Mouse (Mus musculus) thymus, adult 2 months (tissue): ENCODE data around the gene Chaf1b. TPM values are rescaled to one million over a fixed set of nuclear protein-coding genes. Genes with fewer than 3 reads are reported as not detected.

Experiments used
- DNase-seq: peaks from one replicate; pipeline ENCODE4 v3.0.0; 2021
- H3K27ac ChIP-seq: fragments of 200-500 bp; 2 replicates; pipeline ENCODE4 v1.5.1; 2012; ENCODE audit warnings: low read length, control low read depth; ENCODE audit not compliant: control insufficient read depth, insufficient read depth
- H3K27me3 ChIP-seq: fragments of 200-500 bp; 2 replicates; pipeline ENCODE4 v1.6.1; 2012; ENCODE audit warnings: mild to moderate bottlenecking, low read length, moderate library complexity, mixed read lengths; ENCODE audit not compliant: control insufficient read depth, insufficient read depth
- H3K36me3 ChIP-seq: fragments of 200-500 bp; 2 replicates; pipeline ENCODE4 v1.6.1; 2012; ENCODE audit warnings: mild to moderate bottlenecking, low read length, moderate library complexity; ENCODE audit not compliant: control insufficient read depth, insufficient read depth
- H3K4me1 ChIP-seq: fragments of 200-500 bp; replicated peaks from 2 replicates; pipeline ENCODE4 v1.6.1; 2012; ENCODE audit warnings: low read length; ENCODE audit not compliant: control insufficient read depth, insufficient read depth
- H3K4me3 ChIP-seq: fragments of 200-500 bp; 2 replicates; pipeline ENCODE4 v1.5.1; 2012; ENCODE audit warnings: mild to moderate bottlenecking, low read length, control low read depth, moderate library complexity; ENCODE audit not compliant: control insufficient read depth, insufficient read depth
- CTCF ChIP-seq: fragments of 200-500 bp; IDR thresholded peaks from 2 replicates; pipeline ENCODE4 v1.5.1; 2012; ENCODE audit warnings: mild to moderate bottlenecking, control low read depth, low read length, moderate library complexity, borderline replicate concordance; ENCODE audit not compliant: control insufficient read depth, poor library complexity, insufficient read depth; ENCODE audit errors: extremely low read depth
- POLR2A ChIP-seq: fragments of 200-500 bp; IDR thresholded peaks from 2 replicates; pipeline ENCODE4 v1.6.1; 2012; ENCODE audit warnings: mild to moderate bottlenecking, low read length, control low read depth, moderate library complexity; ENCODE audit not compliant: control insufficient read depth, poor library complexity, insufficient read depth; ENCODE audit errors: extremely low read depth
- WGBS: fragments of 180-500 bp; shearing (Covaris S2); methylation state at CpG from one replicate; pipeline ENCODE4 v1.1.7; 2018; 5-methylcytosine and 5-hydroxymethylcytosine counted together
- polyA plus RNA-seq: library from polyadenylated mRNA; depleted of rRNA; stranded (reverse); fragments of >200 nt; gene quantifications from 2 replicates; pipeline ENCODE4 v1.2.3, GENCODE M21; 2012; rRNA removed

Gene Chaf1b
- 28.8 and 34.3 TPM in 2 replicates for polyA plus RNA-seq

GRCm38 (mm10) chr16:93883423-93884085, at the start of gene Chaf1b:
Gene Chaf1b (plus strand): TSS chr16:93883901.
- H3K4me3 ChIP-seq: peak within 1 kb of the TSS; percentile 67
- WGBS: under 1% methylated on average over 54 of the region's 54 CpGs
- no peaks in the 10 kb centered on the region for H3K36me3 ChIP-seq
- peaks cover 6% of the 10 kb centered on the region for H3K4me1 ChIP-seq
- H3K27me3 ChIP-seq: no peaks in the 10 kb centered on the region
- TF ChIP-seq POLR2A: peak; percentile 57; the same call in 1 of the 2 replicates
- peak; percentile 61; the same call in 1 of the 2 replicates for TF ChIP-seq CTCF
- H3K27ac ChIP-seq: no peak within 1 kb of the TSS
- DNase-seq: peak; percentile 98

DNA sequence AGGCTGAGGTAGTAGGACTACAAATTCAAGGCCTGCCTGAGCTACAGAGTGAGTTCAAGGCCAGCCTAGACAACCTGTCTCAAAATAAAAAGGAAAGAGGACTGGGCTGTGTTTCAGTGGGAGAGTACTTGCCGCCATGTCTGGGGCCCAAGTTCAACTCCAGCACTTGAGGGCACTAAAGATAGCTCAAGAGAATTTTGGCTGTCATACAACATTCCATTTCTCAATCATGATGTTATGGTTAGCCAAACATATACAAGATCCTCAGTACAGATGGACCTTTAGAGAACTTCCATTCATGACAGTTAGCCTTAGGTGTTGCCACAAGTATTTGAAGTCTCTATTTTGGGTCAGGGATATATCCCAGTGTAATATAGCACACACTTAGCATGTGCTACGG, 49.6 kb upstream of the Chaf1b start:
- H3K27ac ChIP-seq: no peak overlapping the region
- peaks cover 4% of the 10 kb centered on the region; the same call in 1 of the 2 replicates for H3K4me1 ChIP-seq
- TF ChIP-seq CTCF: no peak
- TF ChIP-seq POLR2A: no peak
- DNase-seq: no peak
- H3K27me3 ChIP-seq: no peaks in the 10 kb centered on the region
- H3K36me3 ChIP-seq: no peaks in the 10 kb centered on the region
- H3K4me3 ChIP-seq: no peak overlapping the region
- WGBS: 96% methylated on average over 2 of the region's 2 CpGs

GRCm38 (mm10) chr16:93839049-93839448, 44.7 kb upstream of the Chaf1b start:
- H3K27ac ChIP-seq: no peak overlapping the region
- H3K27me3 ChIP-seq: no peaks in the 10 kb centered on the region
- no peak overlapping the region for H3K4me3 ChIP-seq
- WGBS: 85% methylated on average over 1 of the region's 1 CpGs
- DNase-seq: no peak
- H3K36me3 ChIP-seq: no peaks in the 10 kb centered on the region; the same call in 1 of the 2 replicates
- no peaks in the 10 kb centered on the region for H3K4me1 ChIP-seq
- no peak for TF ChIP-seq CTCF
- TF ChIP-seq POLR2A: no peak

DNA sequence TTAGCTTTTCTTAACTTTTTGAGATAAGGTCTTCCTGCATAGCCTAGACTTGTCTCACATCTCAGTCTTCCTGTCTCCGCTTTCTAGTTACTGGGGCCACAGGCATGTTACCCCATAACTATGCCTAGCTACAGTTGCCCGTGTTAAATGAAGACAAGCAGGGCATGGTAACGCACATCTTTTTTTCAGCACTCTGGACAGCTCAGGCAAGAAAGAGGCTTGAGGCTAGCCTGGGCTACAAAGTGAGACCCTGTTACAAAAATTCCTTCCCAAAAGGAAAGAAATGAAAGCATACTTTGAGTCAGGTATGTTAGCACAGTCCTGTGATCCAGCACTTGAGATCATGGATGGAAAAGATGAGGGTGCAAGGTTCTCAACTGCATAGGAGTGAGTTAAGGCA, 33.2 kb upstream of the Chaf1b start:
- Histone ChIP-seq H3K27ac (no peak overlapping the region), H3K4me3 (no peak overlapping the region), H3K27me3 (no peaks in the 10 kb centered on the region), H3K36me3 (peaks cover 82% of the 10 kb centered on the region), H3K4me1 (no peaks in the 10 kb centered on the region; the same call in 1 of the 2 replicates)
- no peak for DNase-seq
- no peak for TF ChIP-seq CTCF
- no peak for TF ChIP-seq POLR2A
- WGBS: 88% methylated on average over 3 of the region's 3 CpGs

DNA sequence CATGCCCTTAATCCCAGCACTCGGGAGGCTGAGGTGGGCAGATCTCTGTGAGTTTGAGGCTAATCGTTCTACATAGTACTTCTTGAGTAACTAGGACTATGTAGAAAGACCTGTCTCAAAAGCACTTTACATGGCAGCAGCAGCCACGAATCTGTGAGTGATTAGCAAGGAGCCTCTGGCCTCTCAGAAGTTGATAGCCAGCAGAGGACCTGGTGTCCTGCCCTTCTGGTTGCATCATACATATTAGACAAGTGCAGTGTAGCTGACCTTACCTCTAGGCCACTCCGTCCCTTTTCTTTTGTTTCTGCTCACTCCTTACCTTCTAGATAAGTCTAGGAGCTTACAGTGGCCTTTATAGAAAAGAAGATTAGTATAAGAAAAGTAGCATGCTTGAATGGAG, 23.7 kb upstream of the Chaf1b start:
- H3K27me3 ChIP-seq: no peaks in the 10 kb centered on the region
- H3K27ac ChIP-seq: no peak overlapping the region
- TF ChIP-seq CTCF: no peak
- TF ChIP-seq POLR2A: no peak
- H3K4me3 ChIP-seq: no peak overlapping the region
- no peak for DNase-seq
- H3K4me1 ChIP-seq: no peaks in the 10 kb centered on the region
- H3K36me3 ChIP-seq: peaks cover 83% of the 10 kb centered on the region
- WGBS: 97% methylated on average over 4 of the region's 4 CpGs

- Histone ChIP-seq H3K27ac (no peak overlapping the region), H3K4me1 (no peaks in the 10 kb centered on the region), H3K27me3 (no peaks in the 10 kb centered on the region), H3K36me3 (peaks cover 85% of the 10 kb centered on the region), H3K4me3 (no peak overlapping the region)
- no peak for DNase-seq
- TF ChIP-seq POLR2A (no peak), CTCF (no peak)
Measured at GRCm38 (mm10) chr16:93860686-93861085, 23.0 kb upstream of the Chaf1b start.

DNA sequence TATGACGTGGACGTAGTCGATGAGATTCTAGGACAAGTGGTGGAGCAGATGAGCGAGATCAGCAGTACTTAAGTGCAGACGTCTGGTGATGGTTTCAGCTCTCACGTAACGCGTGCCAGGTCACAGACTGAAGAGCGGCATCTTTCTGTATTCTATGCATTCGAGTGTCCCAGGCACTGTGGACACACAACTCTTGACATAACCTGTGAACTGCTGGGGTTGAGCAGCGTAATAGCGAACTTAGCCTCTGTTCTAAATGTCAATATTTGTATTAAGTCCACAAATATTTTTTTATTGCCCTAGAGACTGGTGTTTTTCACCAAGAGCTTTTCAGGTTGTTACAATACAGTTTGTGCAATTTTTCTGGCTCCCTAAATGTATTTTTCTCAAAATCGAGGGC, 8.9 kb upstream of the Chaf1b start:
- Histone ChIP-seq H3K27ac (no peak overlapping the region), H3K27me3 (no peaks in the 10 kb centered on the region), H3K36me3 (peaks cover 61% of the 10 kb centered on the region), H3K4me3 (no peak overlapping the region), H3K4me1 (no peaks in the 10 kb centered on the region)
- WGBS: 97% methylated on average over 13 of the region's 13 CpGs
- no peak for DNase-seq
- no peak for TF ChIP-seq POLR2A
- TF ChIP-seq CTCF: no peak
